Mouse (Mus musculus) liver, embryonic 14.5 days (tissue): ENCODE data around the gene Arhgap17.

Source experiments
- CTCF ChIP-seq: IDR thresholded peaks from 2 replicates; pipeline ENCODE4 v1.5.1; 2016; ENCODE audit warnings: antibody characterized with exemption, low read depth, control low read depth
- EP300 ChIP-seq: IDR thresholded peaks from 2 replicates; pipeline ENCODE4 v1.6.1; 2016; ENCODE audit warnings: antibody characterized with exemption, low read depth

DNA sequence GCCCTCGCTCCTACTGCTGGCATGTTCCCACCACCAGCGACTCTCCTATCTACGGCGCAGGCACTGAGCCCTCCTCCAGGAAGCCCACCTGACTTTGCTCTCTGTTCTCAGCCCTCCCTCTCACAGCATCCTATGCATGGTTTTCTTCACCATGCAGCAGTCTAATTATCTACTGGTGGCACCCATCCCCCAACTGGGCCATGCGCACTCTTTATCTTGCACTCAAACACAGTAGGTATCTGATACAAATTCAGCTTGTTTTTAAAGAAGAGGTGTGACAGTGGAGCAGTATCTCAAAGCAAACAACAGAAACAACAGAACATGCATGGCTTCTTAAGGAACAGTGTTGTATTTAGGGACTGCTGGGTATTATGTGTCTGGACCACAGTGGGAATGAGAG is 43.7 kb downstream of the Arhgap17 start:
- TF ChIP-seq CTCF (no peak), EP300 (peak; percentile 51)
